Mouse (Mus musculus): ENCODE data around the gene Olfr282. TPM values are rescaled to one million over a fixed set of nuclear protein-coding genes. Genes with fewer than 3 reads are reported as not detected.

Olfr282 gene
- polyA plus RNA-seq (2014; fragmentation: Illumina TruSeq; extraction: RNeasy Lipid Tissue Mini Kit (QIAGEN cat#74804); ENCODE audit: low read depth, low replicate concordance): not detected

DNA sequence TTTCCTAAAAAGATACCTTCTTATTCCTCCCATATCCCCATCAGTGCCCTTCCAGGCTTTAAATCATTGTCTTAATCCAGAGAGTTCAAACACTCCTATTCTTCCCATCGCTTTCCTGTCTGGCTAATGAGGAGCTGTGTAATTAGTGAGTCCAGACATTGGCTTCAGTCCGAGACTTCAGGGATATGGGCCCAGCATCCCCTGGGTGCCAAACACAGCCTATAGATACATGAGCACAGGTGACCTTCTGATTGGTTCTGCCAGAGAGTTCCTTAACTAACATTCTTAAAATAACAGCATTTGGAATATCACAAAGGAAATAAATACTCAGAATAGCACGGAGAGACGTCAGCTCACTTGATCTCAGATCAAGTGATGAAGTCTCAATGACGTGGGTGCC, at the start of gene Olfr282:
Gene Olfr282, plus strand, starts transcription at position 301 of the 400 bp plus-strand sequence.

DNA sequence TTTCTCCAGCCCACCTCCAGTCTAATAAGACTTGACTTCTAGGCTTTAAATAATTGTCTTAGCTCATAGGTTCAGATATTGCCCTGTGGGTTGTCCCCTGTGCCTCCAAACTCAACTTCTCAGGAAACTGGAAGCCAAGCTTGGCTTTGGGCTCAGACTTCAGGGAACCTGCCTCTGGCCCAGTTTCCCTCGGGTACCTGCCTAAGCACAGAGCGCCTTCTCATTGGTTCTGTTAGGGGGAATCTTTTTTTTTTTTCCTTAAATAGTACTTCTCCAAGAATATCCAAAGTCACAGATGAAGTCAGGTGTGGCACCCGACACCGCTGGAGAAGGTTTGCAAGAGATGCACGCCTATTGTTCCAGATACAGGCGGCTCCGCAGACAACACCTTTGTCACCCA, 21.3 kb downstream of the Olfr282 start, which contains the start of gene Olfr281:
Gene Olfr281, plus strand, starts transcription at position 301 of the 400 bp plus-strand sequence.

DNA sequence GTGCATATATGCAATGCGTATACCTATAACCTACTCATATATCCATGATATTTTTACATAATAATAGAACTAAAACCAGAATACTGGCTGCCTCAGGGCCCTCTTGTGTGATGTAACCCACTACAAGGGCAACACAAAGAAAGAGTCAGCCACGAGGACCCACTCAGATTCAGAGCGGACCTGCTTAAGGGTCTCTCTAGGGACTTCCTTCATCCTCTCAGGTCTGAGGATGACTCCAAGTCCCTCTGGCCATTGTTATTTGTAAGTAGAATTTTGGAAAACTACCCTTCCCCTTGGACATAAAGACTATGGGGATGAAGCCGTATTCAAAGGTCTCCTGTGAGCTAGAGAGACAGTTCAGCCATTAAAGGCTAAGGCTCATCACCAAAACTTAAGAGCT, 38.6 kb downstream of the Olfr282 start, which contains the start of gene OR5BS1P:
Gene OR5BS1P, plus strand, starts transcription at position 301 of the 400 bp plus-strand sequence.

DNA sequence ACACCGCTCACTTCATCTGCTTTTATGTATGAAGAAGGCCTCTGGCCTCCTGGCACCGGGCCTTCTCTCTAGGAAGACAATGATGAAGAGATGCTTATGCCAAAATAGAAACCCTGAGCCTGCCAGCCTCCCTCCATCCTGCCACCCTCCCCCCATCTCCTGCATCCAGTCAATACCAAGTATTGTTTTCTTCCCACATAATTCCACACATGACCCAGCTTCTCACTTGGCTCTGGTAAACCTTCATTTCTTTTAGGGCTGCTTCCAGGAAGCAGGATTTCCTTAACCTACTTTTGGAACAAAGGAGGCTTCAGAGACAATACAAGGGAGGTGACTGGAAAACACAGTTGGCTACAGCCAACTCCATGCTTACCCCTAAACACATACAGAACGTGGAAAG, 51.7 kb downstream of the Olfr282 start, which contains the start of gene Lalba:
Gene Lalba, minus strand, starts transcription at position 21 of the 400 bp plus-strand sequence.

Other genes starting within 250 kb of the Olfr282 start
- gene Olfr288, start 235.7 kb upstream of the Olfr282 start, polyA plus RNA-seq (2014; fragmentation: Illumina TruSeq; extraction: RNeasy Lipid Tissue Mini Kit (QIAGEN cat#74804); ENCODE audit: low read depth, low replicate concordance): not detected
- gene Gm44579, start 210.2 kb upstream of the Olfr282 start, polyA plus RNA-seq (2014; fragmentation: Illumina TruSeq; extraction: RNeasy Lipid Tissue Mini Kit (QIAGEN cat#74804); ENCODE audit: low read depth, low replicate concordance): not detected
- gene Olfr287, start 210.2 kb upstream of the Olfr282 start, polyA plus RNA-seq (2014; fragmentation: Illumina TruSeq; extraction: RNeasy Lipid Tissue Mini Kit (QIAGEN cat#74804); ENCODE audit: low read depth, low replicate concordance): not detected
- gene Olfr286, start 196.8 kb upstream of the Olfr282 start, polyA plus RNA-seq (2014; fragmentation: Illumina TruSeq; extraction: RNeasy Lipid Tissue Mini Kit (QIAGEN cat#74804); ENCODE audit: low read depth, low replicate concordance): not detected
- 79.5 TPM for gene H1fnt, start 173.9 kb upstream of the Olfr282 start, polyA plus RNA-seq (2014; fragmentation: Illumina TruSeq; extraction: RNeasy Lipid Tissue Mini Kit (QIAGEN cat#74804); ENCODE audit: low read depth, low replicate concordance)
- 0.67 TPM for gene Zfp641, start 135.1 kb upstream of the Olfr282 start, polyA plus RNA-seq (2014; fragmentation: Illumina TruSeq; extraction: RNeasy Lipid Tissue Mini Kit (QIAGEN cat#74804); ENCODE audit: low read depth, low replicate concordance)
- not detected for gene Olfr285, start 113.9 kb upstream of the Olfr282 start, polyA plus RNA-seq (2014; fragmentation: Illumina TruSeq; extraction: RNeasy Lipid Tissue Mini Kit (QIAGEN cat#74804); ENCODE audit: low read depth, low replicate concordance)
- not detected for gene Olfr284, start 90.2 kb upstream of the Olfr282 start, polyA plus RNA-seq (2014; fragmentation: Illumina TruSeq; extraction: RNeasy Lipid Tissue Mini Kit (QIAGEN cat#74804); ENCODE audit: low read depth, low replicate concordance)
- not detected for gene Olfr283, start 50.3 kb upstream of the Olfr282 start, polyA plus RNA-seq (2014; fragmentation: Illumina TruSeq; extraction: RNeasy Lipid Tissue Mini Kit (QIAGEN cat#74804); ENCODE audit: low read depth, low replicate concordance)
- not detected for gene Olfr281, start 21.4 kb downstream of the Olfr282 start, polyA plus RNA-seq (2014; fragmentation: Illumina TruSeq; extraction: RNeasy Lipid Tissue Mini Kit (QIAGEN cat#74804); ENCODE audit: low read depth, low replicate concordance)
- not detected for gene OR5BS1P, start 38.7 kb downstream of the Olfr282 start, polyA plus RNA-seq (2014; fragmentation: Illumina TruSeq; extraction: RNeasy Lipid Tissue Mini Kit (QIAGEN cat#74804); ENCODE audit: low read depth, low replicate concordance)
- not detected for gene Lalba, start 51.5 kb downstream of the Olfr282 start, polyA plus RNA-seq (2014; fragmentation: Illumina TruSeq; extraction: RNeasy Lipid Tissue Mini Kit (QIAGEN cat#74804); ENCODE audit: low read depth, low replicate concordance)
- gene Olfr279, start 61.2 kb downstream of the Olfr282 start, polyA plus RNA-seq (2014; fragmentation: Illumina TruSeq; extraction: RNeasy Lipid Tissue Mini Kit (QIAGEN cat#74804); ENCODE audit: low read depth, low replicate concordance): not detected
- gene Kansl2, start 103.0 kb downstream of the Olfr282 start, polyA plus RNA-seq (2014; fragmentation: Illumina TruSeq; extraction: RNeasy Lipid Tissue Mini Kit (QIAGEN cat#74804); ENCODE audit: low read depth, low replicate concordance): 23.9 TPM
- 50.1 TPM for gene Ccnt1, start 139.7 kb downstream of the Olfr282 start, polyA plus RNA-seq (2014; fragmentation: Illumina TruSeq; extraction: RNeasy Lipid Tissue Mini Kit (QIAGEN cat#74804); ENCODE audit: low read depth, low replicate concordance)
- 141 TPM for gene 4930415O20Rik, start 139.8 kb downstream of the Olfr282 start, polyA plus RNA-seq (2014; fragmentation: Illumina TruSeq; extraction: RNeasy Lipid Tissue Mini Kit (QIAGEN cat#74804); ENCODE audit: low read depth, low replicate concordance)
- 1.2 TPM for gene Adcy6, start 178.9 kb downstream of the Olfr282 start, polyA plus RNA-seq (2014; fragmentation: Illumina TruSeq; extraction: RNeasy Lipid Tissue Mini Kit (QIAGEN cat#74804); ENCODE audit: low read depth, low replicate concordance)
- gene Cacnb3, start 199.6 kb downstream of the Olfr282 start, polyA plus RNA-seq (2014; fragmentation: Illumina TruSeq; extraction: RNeasy Lipid Tissue Mini Kit (QIAGEN cat#74804); ENCODE audit: low read depth, low replicate concordance): not detected
- 2.1 TPM for gene Ddx23, start 231.7 kb downstream of the Olfr282 start, polyA plus RNA-seq (2014; fragmentation: Illumina TruSeq; extraction: RNeasy Lipid Tissue Mini Kit (QIAGEN cat#74804); ENCODE audit: low read depth, low replicate concordance)
- gene Rnd1, start 246.2 kb downstream of the Olfr282 start, polyA plus RNA-seq (2014; fragmentation: Illumina TruSeq; extraction: RNeasy Lipid Tissue Mini Kit (QIAGEN cat#74804); ENCODE audit: low read depth, low replicate concordance): not detected